Mouse (Mus musculus) forelimb bud, embryonic 11.5 days (tissue): ENCODE results near the gene Pigf.

Source experiments
- DNase-seq: peaks from one replicate; pipeline ENCODE4 v3.0.0-alpha.2; 2012; ENCODE audit warnings: low read depth, low spot score

Gene Pigf

DNA sequence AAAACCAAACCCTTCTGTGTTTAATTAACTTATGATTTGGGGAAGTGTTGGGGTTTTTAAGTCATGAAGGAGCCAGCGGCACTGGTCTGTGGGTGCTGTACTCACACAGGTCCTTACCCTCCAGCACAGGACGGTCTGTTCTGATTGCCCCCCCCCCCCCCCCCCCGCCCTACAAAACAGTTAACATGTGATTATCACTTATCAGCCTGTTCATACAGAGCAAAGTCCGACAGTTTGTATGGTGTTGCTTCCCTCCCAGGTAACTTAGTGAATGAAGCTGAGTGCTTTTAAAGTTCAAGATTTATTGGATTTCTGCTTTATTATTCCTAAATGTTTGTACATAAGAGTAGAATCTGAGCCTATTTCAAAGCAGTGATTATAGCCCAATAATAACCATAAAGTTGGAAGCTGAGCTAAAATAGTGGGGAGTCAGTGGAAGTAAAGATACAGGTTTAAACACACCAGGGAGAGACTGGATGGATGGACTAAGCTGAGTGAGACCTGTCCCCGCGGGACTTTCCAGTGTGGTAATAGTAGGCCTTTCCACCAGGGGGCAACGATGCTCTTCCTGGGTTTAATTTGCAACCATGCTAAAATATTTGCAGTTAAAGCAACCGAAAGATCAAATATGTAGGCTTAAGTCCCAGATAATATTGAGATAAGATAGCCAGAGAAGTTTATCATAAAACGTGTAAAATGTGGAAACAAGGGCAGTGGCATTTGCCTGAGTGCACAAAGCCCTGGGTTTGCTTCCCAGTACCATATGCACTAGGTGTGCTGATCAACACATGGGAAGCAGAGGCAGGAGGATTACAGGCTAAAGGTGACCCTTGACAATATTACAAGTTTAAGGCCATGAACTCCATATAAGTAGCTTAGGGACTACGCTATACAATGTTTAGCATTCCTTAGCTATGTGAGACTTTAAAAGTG lies 11.2 kb upstream of the Pigf start:
- peak; percentile 49 for DNase-seq

DNA sequence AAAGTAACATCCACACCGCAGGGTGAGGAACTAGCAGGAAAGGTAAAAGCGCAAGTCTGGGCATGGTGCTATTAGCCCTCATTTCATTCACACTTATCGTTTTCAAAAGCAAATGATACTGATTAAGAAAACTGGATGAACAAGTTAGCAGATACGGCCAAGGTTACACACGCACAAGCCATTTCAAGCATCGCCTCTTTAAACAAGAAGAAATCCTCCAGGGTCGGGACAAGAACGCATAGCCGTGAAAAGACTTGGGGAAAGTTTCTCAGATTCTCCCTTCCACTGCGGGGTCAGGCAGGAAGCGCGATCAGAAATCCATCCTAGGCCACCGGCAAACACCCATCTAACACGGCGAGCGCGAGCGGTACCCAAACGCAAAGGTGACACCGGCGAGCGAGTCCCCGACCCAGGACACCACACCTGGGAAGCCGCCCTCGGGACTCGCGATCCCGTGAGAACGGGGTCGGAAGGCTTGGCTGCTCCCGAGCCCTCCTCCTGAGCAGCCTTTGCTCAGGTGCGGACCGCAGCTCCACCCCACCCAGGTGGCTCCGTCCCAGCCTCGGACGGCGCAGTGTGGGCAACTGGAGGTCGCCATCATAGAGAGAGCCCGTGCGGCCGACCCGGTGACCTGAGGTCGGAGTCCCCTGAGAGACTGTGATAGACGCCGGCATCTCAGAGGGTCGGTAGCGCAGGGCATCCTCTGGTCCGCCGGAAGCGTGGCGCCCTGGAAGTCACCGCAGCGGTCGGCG lies 539 bp downstream of the Pigf start:
- DNase-seq: no peak

DNA sequence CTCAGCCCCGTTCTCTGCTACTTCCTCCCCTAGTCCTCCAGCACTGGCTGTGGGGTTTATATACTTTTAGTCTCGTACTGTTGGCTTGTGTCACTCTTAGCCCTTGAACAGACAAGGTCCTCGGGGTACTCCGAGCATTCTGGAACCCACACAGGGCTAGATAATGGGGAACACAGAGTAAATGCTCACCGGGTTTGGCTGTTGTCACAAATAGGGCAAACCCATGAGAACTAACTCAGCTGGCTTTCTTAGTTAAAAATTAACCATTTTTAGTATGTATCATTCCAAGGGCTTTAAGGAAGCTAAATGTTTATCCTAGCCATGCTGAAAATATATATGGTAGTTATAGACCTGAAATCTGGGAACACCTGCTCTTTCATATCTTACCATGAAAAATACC lies 5.5 kb downstream of the Pigf start:
- no peak for DNase-seq

DNA sequence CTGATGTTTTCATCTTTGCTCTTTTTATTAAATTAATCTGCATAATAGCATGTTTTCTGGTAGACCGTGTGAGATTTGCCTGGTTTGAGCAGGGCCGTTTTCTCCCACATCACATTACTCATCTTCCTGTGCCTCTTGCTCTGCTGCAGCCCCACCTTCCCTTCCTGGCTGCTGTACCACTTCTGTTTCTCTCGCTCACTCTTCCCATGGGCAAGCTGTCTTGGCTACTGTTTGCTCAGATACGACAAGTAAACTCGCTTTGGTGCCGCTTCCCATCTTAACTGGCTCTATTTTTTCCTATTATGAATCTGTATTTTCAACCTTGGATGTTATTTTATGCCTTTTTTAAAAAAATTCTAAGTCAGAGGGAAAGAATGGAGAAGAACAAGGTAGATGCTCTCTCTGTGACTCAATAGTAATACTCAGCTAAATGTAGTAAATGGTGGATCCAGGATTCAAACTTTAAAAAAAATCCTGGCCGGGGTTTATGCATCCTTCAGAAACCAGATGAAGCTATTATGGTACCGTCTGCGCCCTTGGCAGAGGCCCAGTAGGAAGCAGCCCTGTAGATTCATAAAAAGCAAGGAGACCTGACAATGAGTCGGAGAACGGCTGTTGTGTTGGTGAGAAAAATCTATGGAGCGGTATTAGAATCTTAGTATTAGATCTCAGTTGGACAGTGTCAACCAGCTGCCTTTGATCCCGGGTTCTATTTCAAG lies 13.7 kb downstream of the Pigf start:
- no peak for DNase-seq

DNA sequence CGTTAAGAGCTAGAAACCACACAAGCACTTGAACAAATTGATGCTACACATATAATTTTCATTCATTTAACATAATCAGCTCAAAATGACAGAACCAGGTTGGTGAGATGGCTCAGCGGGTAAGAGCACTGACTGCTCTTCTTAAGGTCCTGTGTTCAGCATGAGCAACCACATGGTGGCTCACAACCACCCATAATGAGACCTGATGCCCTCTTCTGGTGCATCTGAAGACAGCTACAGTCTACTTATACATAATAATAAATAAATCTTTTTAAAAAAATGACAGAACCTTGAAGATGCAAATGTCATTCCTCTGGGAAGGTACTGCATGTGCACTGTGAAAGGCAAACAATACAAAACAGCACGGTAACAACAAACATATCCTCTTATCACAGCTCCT lies 16.3 kb downstream of the Pigf start:
- DNase-seq: no peak

DNA sequence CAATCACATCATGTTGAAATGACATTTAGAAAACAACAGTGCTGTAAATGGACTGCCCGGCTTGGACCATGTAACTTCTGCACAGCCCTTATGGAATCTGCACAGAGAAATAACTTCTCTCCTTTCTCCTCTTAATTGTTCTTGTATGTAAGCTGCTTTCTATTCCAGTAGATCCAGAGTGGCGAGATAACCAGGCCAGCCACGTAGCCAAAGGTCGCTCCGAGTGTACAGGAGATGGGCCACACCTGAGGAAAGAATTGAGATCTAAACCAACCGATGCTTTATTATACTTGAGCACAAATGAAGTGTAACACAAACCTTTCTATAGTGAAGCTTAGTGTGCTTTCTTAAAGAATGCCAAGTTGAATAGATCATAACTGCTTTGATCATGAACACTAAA lies 27.9 kb downstream of the Pigf start:
- no peak for DNase-seq

DNA sequence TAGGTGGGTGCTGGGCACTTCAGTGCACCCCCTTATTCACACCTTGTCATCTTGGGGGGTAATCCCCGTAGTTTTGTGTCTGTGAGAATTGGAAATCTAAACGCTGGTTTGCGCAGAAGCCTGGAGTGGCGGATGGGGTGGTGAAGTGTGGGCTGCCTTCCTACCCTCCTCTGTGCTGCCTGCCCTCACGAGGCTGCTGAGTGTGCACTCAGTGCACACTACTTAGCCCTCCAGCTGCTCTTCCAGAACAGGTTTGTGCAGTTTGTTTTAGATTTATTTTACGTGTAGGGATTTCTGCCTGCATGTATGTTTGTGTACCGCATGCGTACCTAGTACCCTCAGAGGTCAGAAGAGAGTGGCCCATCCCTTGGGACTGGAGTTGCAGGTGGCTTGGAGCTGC lies 33.9 kb downstream of the Pigf start:
- no peak for DNase-seq

DNA sequence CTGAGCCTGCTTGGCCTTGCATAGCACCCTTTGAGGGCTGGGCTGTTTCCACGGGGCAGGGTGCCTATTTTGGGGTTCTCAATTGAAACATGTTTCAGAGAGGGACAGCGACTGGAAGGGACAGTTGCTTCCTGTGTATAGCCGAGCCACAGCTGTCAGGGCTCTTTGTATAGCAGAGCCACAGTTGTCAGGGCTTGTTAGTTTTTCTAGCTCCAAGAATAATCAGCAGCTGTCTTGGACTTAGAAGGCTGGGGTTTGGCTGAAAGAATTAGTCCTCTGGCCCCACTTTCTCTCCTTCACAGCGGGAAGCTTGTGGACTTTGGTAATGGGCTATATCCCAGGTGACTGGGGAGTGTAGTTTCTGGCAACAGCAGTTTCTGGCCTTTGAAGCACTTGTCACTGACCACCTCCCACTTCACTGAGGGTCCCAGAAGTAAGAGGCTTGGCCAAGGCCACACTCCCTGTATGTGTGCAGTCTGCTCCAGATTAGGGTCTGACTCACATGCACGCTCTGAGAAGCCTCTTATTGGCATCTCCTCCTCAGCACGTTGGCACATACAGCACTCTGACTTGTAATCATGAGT lies 36.5 kb downstream of the Pigf start:
- no peak for DNase-seq

DNA sequence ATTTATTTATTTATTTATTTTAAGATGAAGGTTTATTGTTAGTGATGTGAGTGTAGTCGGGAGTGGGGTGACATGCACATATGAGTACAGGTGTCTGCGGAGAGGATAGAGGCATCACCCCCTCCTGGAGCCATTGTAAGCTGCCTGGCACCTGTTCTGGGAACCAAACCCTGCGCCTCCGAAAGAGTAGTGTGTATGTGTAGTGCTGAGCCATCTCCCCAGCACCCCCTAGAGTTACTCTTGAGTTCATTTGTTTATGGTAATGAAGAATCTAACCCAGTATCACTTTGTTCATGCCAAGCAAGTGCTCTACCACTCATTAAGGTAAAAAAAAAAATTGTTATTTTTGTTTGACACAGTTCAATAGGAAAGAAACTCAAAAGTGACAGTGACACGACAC lies 37.0 kb downstream of the Pigf start:
- no peak for DNase-seq

DNA sequence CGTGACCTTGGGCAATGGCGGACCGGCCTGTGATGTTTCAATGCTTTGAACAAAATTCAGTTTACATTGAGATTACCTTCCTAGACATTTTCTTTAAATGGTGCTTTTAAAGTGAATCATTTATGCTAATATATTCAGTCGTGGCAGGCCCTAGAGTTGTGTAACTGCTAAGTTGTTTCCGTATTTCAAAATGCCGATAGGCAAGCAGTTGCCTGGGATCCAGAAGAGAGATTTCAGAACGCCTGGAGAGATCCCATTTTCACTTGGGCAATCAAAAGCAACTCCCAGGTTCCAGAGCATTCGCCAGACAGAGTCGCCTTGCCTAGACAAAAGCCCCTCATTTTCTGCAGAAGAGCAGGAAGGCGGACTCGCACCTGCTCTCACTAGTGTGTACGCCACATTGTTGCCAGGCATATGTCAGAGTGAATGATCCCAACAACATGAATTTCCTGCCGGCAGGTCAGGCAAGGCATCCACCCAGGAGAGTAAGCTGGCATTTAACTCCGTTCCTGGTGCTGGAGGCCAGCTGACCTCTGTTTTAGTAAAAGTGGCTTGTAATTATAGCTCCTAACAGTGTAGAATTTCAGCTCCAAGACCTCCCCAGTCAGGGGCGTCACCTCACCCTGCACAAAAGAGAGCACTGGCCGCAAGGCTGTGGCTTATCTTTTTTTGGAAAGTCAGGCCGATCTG lies 38.6 kb downstream of the Pigf start:
- no peak for DNase-seq

DNA sequence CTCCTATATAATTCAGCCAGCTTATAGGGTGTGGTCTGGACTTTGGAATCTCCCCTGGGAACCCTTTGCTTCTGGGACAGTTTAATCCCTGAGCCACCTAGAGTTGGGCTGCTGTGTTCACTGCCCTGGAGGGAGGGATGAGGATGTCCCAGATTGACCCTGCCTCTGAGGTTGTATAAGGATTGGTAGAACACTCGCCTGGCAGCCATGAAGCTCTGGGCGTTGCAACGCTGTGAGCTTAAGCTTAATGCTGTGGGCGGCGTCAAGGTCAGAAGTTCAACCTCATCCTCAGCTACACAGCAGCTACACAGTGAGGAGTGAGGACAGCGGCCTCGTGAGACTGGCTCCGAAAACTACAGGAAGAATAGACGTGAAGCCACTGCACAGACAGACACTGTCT lies 42.7 kb downstream of the Pigf start:
- no peak for DNase-seq

DNA sequence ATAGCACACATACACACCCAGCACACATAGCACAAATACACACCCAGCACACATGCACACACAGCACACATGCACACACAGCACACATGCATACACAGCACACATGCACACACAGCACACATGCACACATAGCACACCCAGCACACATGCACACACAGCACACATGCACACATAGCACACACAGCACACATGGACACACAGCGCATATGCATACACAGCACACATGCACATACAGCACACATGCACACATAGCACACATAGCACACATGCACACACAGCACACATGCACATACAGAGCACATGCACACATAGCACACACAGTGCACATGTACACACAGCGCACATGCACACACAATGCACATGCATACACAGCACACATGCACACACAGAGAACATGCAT lies 43.5 kb downstream of the Pigf start:
- DNase-seq: no peak

DNA sequence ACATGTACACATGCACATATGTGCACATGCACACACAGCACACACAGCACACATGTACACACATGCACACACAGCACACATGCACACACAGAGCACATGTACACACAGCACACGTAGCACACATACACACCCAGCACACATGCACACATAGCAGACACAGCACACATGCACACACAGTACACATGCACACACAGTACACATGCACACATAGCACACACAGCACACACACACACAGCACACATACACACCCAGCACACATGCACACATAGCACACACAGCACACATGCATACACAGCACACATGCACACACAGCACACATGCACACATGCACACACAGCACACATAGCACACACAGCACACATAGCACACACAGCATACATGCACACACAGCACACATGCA lies 44.0 kb downstream of the Pigf start:
- DNase-seq: no peak

DNA sequence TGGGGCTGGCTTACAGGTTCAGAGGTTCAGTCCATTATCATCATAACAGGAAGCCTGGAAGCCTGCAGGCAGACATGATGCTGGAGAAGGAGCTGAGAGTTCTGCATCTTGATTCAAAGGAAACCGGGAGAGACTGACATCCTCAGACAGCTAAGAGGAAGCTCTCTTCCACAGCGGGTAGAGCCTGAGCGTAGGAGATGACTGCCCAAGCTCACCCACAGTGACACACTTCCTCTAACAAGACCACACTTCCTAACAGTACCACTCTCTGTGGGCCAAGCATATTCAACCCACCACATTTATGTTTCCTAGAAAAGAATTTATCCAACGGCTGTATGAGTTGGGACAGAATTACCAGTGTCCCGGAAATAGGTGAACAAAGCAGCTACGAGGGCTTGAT lies 46.7 kb downstream of the Pigf start:
- no peak for DNase-seq

DNA sequence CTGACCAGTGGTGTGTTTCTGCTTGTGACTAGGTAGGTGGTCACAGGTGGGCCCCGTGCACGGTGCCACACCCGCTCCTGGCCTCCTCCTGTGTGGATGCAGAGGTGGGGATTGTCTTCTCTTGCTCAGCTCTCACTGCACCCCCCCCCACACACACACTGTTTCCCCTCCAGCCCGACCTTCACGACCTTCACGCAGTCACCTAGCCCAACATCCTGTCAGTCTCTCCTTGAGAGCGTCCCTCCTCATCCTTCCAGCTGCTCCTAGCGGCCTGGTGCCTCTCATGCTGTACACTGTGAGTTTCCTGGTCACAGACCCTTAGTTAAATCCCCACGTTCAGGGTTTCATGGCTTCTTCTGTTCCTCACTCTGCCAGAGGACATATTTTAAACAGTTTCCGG lies 48.8 kb downstream of the Pigf start:
- DNase-seq: no peak

DNA sequence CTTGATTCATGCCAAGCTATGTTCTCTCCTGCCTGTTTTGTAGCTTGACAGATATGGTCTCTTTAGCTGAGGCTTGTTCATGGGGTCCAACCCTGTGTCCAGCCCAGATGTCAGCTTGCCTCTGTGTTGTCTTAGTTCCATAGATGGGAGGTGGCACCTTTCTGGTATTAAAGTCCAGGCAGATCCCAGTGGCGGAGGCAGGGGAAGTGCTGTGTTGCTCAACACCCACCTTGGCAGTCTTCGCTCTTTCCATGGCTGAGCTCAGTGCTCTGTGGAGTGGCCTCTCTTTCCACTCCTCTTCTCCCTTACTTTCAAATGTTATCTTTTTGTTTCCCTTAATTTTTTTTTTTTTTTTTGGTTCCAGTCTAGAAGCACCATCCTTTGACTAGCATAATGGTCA lies 52.1 kb downstream of the Pigf start:
- no peak for DNase-seq

DNA sequence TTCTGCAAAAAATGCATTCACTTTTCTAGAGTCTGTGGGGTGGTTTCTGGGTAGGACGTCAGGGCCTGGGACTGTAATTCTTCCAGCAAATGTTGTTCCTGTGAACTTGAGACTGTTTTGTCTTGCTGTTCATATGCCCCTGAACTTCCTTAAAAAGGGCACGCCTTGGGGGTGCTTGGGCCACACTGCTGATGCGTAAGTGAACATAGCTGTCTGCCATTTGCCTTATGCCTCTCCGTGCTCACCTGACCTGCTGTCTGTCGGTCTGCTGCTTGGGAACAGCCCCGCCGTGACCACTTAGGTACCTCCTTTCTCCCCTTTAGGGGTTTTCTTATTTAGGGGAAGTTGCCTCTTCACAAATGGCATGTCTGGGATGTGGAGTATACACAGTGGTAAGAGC lies 53.3 kb downstream of the Pigf start:
- no peak for DNase-seq

DNA sequence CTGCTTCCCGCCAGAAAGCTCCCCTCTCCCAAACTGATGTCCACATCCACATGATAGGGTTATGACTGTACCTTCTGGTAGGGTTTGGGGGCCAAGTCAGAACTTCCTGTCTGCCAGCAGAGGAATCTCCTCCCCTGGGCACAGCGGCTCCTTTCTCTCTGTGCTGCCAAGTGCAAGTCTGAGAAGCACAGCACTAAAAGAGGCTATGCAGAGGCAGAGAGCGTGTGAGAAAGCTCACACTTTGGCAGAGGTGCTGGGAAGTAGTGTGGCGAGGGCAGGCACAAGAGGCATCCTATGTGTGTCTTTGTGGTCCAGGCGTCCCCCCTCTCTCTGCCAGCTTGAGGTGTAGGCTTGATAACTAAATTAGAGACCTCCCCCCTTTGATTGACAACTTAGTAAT lies 54.2 kb downstream of the Pigf start:
- DNase-seq: no peak

DNA sequence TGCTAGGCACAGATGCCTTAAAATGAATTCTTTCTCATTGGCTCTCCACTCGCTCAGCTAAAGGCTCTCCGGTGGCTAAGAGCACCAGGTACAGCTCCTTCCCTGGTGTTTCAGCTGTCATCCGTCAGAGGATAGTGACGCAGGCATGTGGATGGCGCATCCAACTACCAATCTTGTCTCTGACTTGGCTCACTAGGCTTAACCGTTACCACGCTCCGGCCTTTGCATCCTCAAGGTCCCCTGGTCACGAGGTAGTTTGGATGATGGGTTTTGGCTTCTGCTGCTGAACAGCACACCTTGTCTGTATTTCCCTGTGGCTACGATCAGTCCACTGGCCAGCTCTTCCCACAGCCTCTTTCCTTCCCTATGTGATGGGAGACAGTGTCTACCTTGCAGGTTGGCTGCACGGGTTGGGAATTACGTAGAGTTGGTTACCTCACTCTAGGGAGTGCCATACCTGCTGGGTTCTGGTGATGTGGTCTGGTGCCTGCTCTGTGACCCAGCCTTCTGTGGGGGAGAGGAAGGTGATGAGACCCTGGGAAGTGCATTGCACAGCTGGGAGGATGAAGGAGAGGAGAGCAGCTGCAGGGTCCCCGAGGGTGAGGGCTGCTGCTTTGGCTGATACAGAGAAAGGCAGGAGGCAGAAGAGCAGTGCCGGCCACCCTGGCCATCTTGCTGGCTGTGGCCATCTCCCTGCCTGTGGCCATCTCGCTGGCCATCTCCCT lies 55.0 kb downstream of the Pigf start:
- no peak for DNase-seq

DNA sequence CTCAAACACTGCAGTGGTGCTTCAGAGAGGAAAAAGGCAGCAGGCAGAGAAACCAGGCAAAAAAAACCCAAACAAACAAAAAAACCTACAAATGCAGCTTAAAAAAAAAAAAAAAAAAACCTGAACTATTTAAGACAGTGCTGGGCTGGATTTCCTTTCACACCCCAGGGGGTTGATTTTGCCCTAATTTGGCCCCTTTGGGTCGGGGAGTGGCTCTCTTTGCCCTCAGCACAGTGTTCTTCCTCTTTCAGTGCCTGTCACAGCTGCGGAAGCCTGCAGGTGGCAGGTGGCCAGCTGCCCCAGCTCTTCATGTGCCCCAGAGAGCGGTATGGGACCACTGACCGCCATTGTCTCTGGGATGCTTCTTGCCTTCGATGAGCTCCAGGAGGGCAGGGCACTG lies 55.6 kb downstream of the Pigf start:
- no peak for DNase-seq

DNA sequence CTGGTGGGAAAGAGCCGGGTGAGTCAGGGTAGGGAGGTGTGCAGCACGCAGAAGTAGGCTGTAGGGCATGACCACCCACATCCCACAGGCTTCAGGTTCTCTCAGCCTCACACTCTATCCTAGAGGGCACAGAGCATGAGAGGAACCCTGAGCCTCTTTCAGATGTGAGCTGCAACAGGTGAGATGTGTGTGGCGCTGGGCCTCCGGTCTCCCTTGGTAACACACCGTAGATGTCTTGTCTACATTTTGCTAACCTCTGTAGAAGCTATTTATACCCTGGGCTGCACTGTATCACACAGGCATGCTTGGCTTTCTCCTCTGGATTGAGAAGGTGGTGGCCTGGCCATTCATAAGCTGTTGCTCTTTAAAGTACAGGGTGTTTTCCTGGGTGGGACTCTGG lies 56.6 kb downstream of the Pigf start:
- DNase-seq: no peak
